Mouse (Mus musculus): Measurements from ENCODE around the gene Gm21750. TPM values are rescaled to one million over a fixed set of nuclear protein-coding genes. Genes with fewer than 3 reads are reported as not detected.
"Not testable (repeated sequence)": the region's sequence is repeated elsewhere in the genome, so short reads cannot be mapped to it uniquely, and the experiment has no call there.

Gm21750 gene
- polyA plus RNA-seq (2016; fragmentation: Nextera tagmentation; extraction: Ambion mirVana), result not detected in 2 replicates

GRCm38 (mm10) chr14:73660925-73661324, at the start of gene Gm21750:
TSS of gene Gm21750 (plus strand) at chr14:73661225.
- H3K27ac ChIP-seq (replicated peaks); H3K36me3 ChIP-seq; DNase-seq (ENCODE audit: low spot score); H3K27me3 ChIP-seq (ENCODE audit: low read depth, poor library complexity, severe bottlenecking); H3K9me3 ChIP-seq (replicated peaks); H3K4me3 ChIP-seq; H3K4me1 ChIP-seq: not testable (repeated sequence)
- WGBS, result 86% methylated on average over 3 of the region's 3 CpGs

DNA sequence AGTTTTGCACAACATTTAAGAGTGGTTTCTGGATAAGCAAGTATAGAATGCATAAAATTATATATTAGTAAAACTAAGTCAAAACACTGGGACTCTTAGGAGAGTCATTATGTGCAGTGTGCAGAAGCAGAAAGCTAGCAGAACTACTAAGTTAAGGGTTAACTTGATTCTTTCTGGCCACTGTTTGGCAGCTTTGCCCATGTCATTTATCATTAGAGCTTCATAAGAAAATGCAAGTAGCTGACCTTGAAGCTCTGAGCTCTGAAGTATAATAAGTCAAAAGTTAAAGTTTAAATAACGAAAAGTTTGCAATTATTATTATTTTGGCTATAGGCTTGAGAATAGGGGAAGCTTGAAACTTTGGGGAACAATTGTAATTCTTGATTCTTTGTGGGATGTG, 46.1 kb upstream of the Gm21750 start:
- not testable (repeated sequence) for H3K4me3 ChIP-seq; H3K27me3 ChIP-seq (ENCODE audit: low read depth, poor library complexity, severe bottlenecking); H3K36me3 ChIP-seq; H3K27ac ChIP-seq (replicated peaks); H3K9me3 ChIP-seq (replicated peaks); DNase-seq (ENCODE audit: low spot score); H3K4me1 ChIP-seq
- 87% methylated on average over 1 of the region's 1 CpGs for WGBS

DNA sequence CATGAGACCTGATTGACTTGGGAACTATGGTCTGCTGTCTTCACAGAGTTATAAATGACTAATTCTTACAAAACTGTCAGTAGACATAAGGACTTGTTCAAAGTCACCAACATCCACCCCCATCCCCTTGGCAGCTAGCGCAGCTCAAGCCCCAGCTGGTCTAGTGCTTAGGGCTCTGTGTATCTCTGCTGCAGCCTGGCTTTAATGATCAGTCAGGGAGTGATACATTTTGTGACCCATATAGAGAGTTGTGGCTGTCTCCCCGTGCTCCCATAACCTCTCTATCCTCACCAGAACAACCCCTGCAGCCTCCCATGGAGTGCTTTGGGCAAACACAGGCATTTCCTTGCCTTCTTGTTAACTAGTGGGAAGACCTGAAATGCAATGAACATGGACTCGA, 40.1 kb upstream of the Gm21750 start:
- Histone ChIP-seq H3K4me3 (no peak overlapping the region), H3K27ac (replicated peaks) (no peak overlapping the region), H3K27me3 (ENCODE audit: low read depth, poor library complexity, severe bottlenecking) (no peaks in the 10 kb centered on the region), H3K4me1 (no peaks in the 10 kb centered on the region), H3K9me3 (replicated peaks) (peaks cover 6% of the 10 kb centered on the region; the same call in 1 of the 2 replicates), H3K36me3 (no peaks in the 10 kb centered on the region)
- WGBS, result 88% methylated on average over 3 of the region's 3 CpGs
- no peak for DNase-seq (ENCODE audit: low spot score)

- Histone ChIP-seq H3K4me3 (no peak overlapping the region), H3K27me3 (ENCODE audit: low read depth, poor library complexity, severe bottlenecking) (no peaks in the 10 kb centered on the region), H3K4me1 (no peaks in the 10 kb centered on the region), H3K9me3 (replicated peaks) (peaks cover 6% of the 10 kb centered on the region; the same call in 1 of the 2 replicates), H3K27ac (replicated peaks) (no peak overlapping the region), H3K36me3 (no peaks in the 10 kb centered on the region)
- DNase-seq (ENCODE audit: low spot score), result no peak
- 93% methylated on average over 1 of the region's 1 CpGs for WGBS
These were observed 38.0 kb upstream of the Gm21750 start for GRCm38 (mm10) chr14:73622988-73623387.

DNA sequence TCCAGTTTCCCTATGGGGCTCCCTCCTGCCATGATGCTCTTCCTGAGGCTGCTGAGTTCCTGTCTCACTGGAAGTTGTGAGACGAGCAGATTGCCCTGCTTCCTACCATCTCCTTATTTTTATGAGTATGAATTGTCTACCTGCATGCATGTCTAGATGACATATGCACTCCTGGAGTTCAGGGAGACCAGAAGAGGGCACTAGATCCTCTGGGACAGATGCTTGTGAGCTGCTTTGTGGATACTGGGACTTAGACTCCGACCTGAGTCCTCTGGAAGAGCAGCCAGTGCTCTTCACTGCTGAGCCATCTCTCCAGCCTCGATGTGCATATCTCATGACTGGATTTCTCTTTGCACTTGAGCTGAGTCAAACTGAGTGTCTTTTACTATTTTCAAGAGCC, 35.6 kb upstream of the Gm21750 start:
- H3K27ac ChIP-seq (replicated peaks), result no peak overlapping the region
- 72% methylated on average over 3 of the region's 3 CpGs for WGBS
- no peak overlapping the region for H3K4me3 ChIP-seq
- no peak for DNase-seq (ENCODE audit: low spot score)
- no peaks in the 10 kb centered on the region for H3K9me3 ChIP-seq (replicated peaks)
- H3K4me1 ChIP-seq, result no peaks in the 10 kb centered on the region
- no peaks in the 10 kb centered on the region for H3K36me3 ChIP-seq
- no peaks in the 10 kb centered on the region for H3K27me3 ChIP-seq (ENCODE audit: low read depth, poor library complexity, severe bottlenecking)

DNA sequence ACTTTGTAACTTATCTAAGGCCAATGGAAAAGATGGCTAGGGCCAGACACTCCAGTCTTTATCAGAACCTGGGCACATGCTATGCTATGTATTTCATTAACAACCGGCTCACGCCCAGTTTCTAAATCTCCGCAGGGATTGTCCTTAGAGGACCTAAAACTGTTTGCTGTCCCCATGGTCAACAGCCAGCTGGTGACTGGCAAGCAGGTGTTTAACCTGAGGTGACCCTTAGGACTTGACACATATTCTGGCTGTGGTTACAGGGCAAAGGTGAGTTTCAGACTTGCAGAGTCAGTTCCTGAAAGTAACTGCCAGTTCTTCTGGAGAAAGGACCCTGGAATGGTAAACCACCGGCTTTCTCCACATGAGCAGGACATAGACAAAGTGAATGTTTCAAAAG, 29.5 kb upstream of the Gm21750 start:
- no peak overlapping the region for H3K4me3 ChIP-seq
- no peaks in the 10 kb centered on the region for H3K27me3 ChIP-seq (ENCODE audit: low read depth, poor library complexity, severe bottlenecking)
- WGBS, result 94% methylated on average over 4 of the region's 4 CpGs
- H3K4me1 ChIP-seq, result no peaks in the 10 kb centered on the region
- DNase-seq (ENCODE audit: low spot score), result no peak
- no peak overlapping the region for H3K27ac ChIP-seq (replicated peaks)
- no peaks in the 10 kb centered on the region for H3K36me3 ChIP-seq
- no peaks in the 10 kb centered on the region for H3K9me3 ChIP-seq (replicated peaks)

GRCm38 (mm10) chr14:73632648-73633263, 28.3 kb upstream of the Gm21750 start:
- H3K36me3 ChIP-seq, result no peaks in the 10 kb centered on the region
- no peak overlapping the region for H3K4me3 ChIP-seq
- WGBS, result 74% methylated on average over 9 of the region's 9 CpGs
- H3K27me3 ChIP-seq (ENCODE audit: low read depth, poor library complexity, severe bottlenecking), result no peaks in the 10 kb centered on the region
- no peaks in the 10 kb centered on the region for H3K9me3 ChIP-seq (replicated peaks)
- no peak overlapping the region for H3K27ac ChIP-seq (replicated peaks)
- no peaks in the 10 kb centered on the region for H3K4me1 ChIP-seq
- no peak for DNase-seq (ENCODE audit: low spot score)

DNA sequence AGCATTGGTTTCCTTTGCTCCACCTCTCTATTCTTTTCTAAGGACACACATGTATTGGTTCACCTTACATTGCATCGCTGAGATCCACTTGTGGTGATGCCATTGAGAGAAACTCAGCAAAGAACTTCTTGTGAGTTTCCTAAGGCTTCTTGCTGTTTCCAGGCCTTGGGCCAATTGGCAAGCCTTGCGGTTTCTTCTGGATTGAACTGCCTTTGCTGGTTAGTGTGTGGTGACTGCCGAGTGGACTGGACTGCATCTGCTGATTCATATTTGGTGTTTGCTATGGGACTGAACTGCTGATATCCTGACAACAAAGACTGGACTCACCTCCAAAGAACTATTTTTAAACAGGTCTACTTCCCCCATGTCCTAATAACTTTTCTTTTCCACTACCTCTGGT, 26.7 kb upstream of the Gm21750 start:
- WGBS, result 90% methylated on average over 3 of the region's 3 CpGs
- H3K27ac ChIP-seq (replicated peaks), result no peak overlapping the region
- no peaks in the 10 kb centered on the region for H3K4me1 ChIP-seq
- no peaks in the 10 kb centered on the region for H3K9me3 ChIP-seq (replicated peaks)
- H3K4me3 ChIP-seq, result no peak overlapping the region
- H3K36me3 ChIP-seq, result no peaks in the 10 kb centered on the region
- no peaks in the 10 kb centered on the region for H3K27me3 ChIP-seq (ENCODE audit: low read depth, poor library complexity, severe bottlenecking)
- no peak for DNase-seq (ENCODE audit: low spot score)

DNA sequence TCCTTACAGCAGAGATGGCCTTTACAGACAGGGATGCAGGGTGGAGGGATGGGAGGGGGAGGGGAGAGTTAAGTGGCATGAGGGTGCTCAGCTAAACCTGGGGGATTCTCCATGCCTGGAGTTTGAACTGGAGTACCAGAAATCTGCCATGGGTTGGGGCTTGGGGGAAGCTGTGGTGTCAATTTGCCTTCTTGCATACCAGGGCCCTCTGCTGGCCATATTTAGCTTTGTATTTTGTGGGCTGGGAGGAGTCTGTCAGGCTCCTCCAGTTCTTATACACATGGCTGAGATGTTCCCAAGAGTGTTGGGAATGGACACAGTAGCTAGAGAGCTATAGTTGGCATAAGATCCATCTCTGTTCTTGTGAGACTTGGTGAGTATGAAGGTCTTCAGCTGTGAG, 23.6 kb upstream of the Gm21750 start:
- no peaks in the 10 kb centered on the region for H3K9me3 ChIP-seq (replicated peaks)
- no peak overlapping the region for H3K27ac ChIP-seq (replicated peaks)
- no peaks in the 10 kb centered on the region for H3K27me3 ChIP-seq (ENCODE audit: low read depth, poor library complexity, severe bottlenecking)

GRCm38 (mm10) chr14:73650179-73650578, 10.8 kb upstream of the Gm21750 start:
- H3K27ac ChIP-seq (replicated peaks), result no peak overlapping the region
- 91% methylated on average over 4 of the region's 4 CpGs for WGBS
- H3K4me1 ChIP-seq, result no peaks in the 10 kb centered on the region
- H3K36me3 ChIP-seq, result no peaks in the 10 kb centered on the region
- no peak overlapping the region for H3K4me3 ChIP-seq
- DNase-seq (ENCODE audit: low spot score), result no peak
- H3K9me3 ChIP-seq (replicated peaks), result no peaks in the 10 kb centered on the region
- H3K27me3 ChIP-seq (ENCODE audit: low read depth, poor library complexity, severe bottlenecking), result no peaks in the 10 kb centered on the region

More for the DNA sequence above, 23.6 kb upstream of the Gm21750 start:
- Histone ChIP-seq H3K36me3 (no peaks in the 10 kb centered on the region), H3K4me3 (no peak overlapping the region), H3K4me1 (no peaks in the 10 kb centered on the region)
- no peak for DNase-seq (ENCODE audit: low spot score)

DNA sequence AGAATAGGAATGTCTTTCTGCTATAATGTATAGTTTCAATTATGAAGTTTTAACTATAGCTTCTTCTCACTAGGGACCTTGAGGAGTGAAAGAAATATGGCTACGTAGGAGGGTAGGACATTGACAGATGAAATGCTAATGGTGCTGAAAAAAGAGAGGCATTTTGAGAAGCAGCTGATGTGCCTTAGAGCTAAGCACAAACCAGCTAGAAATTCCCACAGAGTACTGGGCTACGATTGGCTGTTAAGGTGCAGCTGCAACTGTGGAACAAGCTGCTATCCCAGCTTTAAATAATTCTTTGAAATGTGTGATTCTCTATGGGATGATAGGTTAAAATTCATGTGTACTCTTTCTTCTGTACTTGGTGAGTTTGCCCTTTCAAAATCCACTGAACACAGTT, 9.1 kb downstream of the Gm21750 start:
- 79% methylated on average over 2 of the region's 2 CpGs for WGBS
- no peaks in the 10 kb centered on the region for H3K9me3 ChIP-seq (replicated peaks)
- no peaks in the 10 kb centered on the region for H3K27me3 ChIP-seq (ENCODE audit: low read depth, poor library complexity, severe bottlenecking)
- no peak overlapping the region for H3K4me3 ChIP-seq
- no peak overlapping the region for H3K27ac ChIP-seq (replicated peaks)
- H3K36me3 ChIP-seq, result no peaks in the 10 kb centered on the region
- H3K4me1 ChIP-seq, result no peaks in the 10 kb centered on the region
- DNase-seq (ENCODE audit: low spot score), result no peak

GRCm38 (mm10) chr14:73687726-73688125, 26.7 kb downstream of the Gm21750 start:
- 86% methylated on average over 4 of the region's 4 CpGs for WGBS
- no peak for DNase-seq (ENCODE audit: low spot score)
- no peaks in the 10 kb centered on the region for H3K36me3 ChIP-seq
- H3K4me3 ChIP-seq, result no peak overlapping the region
- no peaks in the 10 kb centered on the region for H3K27me3 ChIP-seq (ENCODE audit: low read depth, poor library complexity, severe bottlenecking)
- no peak overlapping the region for H3K27ac ChIP-seq (replicated peaks)
- H3K9me3 ChIP-seq (replicated peaks), result peaks cover 15% of the 10 kb centered on the region; the same call in 1 of the 2 replicates
- H3K4me1 ChIP-seq, result no peaks in the 10 kb centered on the region

- no peak for DNase-seq (ENCODE audit: low spot score)
These were observed 27.4 kb downstream of the Gm21750 start for GRCm38 (mm10) chr14:73688427-73688826.

GRCm38 (mm10) chr14:73700256-73700655, 39.2 kb downstream of the Gm21750 start:
- Histone ChIP-seq H3K36me3 (no peaks in the 10 kb centered on the region), H3K4me1 (no peaks in the 10 kb centered on the region)
- no peak for DNase-seq (ENCODE audit: low spot score)

More at GRCm38 (mm10) chr14:73688427-73688826, 27.4 kb downstream of the Gm21750 start:
- H3K36me3 ChIP-seq, result no peaks in the 10 kb centered on the region
- peaks cover 15% of the 10 kb centered on the region; the same call in 1 of the 2 replicates for H3K9me3 ChIP-seq (replicated peaks)
- no peak overlapping the region for H3K4me3 ChIP-seq
- no peaks in the 10 kb centered on the region for H3K27me3 ChIP-seq (ENCODE audit: low read depth, poor library complexity, severe bottlenecking)
- 81% methylated on average over 2 of the region's 2 CpGs for WGBS
- H3K4me1 ChIP-seq, result no peaks in the 10 kb centered on the region
- H3K27ac ChIP-seq (replicated peaks), result no peak overlapping the region

More at GRCm38 (mm10) chr14:73700256-73700655, 39.2 kb downstream of the Gm21750 start:
- Histone ChIP-seq H3K27ac (replicated peaks) (no peak overlapping the region), H3K4me3 (no peak overlapping the region), H3K9me3 (replicated peaks) (no peaks in the 10 kb centered on the region), H3K27me3 (ENCODE audit: low read depth, poor library complexity, severe bottlenecking) (no peaks in the 10 kb centered on the region)
- 59% methylated on average over 1 of the region's 1 CpGs for WGBS

Data from midbrain, embryonic 10.5 days (tissue).